Mouse (Mus musculus) neural tube, embryonic 13.5 days (tissue): ENCODE results near the gene Snupn. TPM values are rescaled to one million over a fixed set of nuclear protein-coding genes. Genes with fewer than 3 reads are reported as not detected.

ENCODE experiments used
- ATAC-seq: fragments of 200-750 bp; cut with Nextera tagmentation; 2 replicates; pipeline ENCODE4 v1.8.0; 2017; ENCODE audit warnings: low read depth, mild to moderate bottlenecking, moderate TSS enrichment, moderate library complexity
- H3K27ac ChIP-seq: fragments of 300-500 bp; sonication (generic); replicated peaks from 2 replicates; pipeline ENCODE4 v1.5.1; 2015; ENCODE audit warnings: moderate library complexity, mild to moderate bottlenecking, inconsistent platforms
- H3K27me3 ChIP-seq: fragments of 300-500 bp; sonication (generic); 2 replicates; pipeline ENCODE4 v1.6.1; 2015; ENCODE audit warnings: mild to moderate bottlenecking, inconsistent platforms
- H3K36me3 ChIP-seq: fragments of 300-500 bp; sonication (generic); 2 replicates; pipeline ENCODE4 v1.6.1; 2015; ENCODE audit warnings: mild to moderate bottlenecking, inconsistent platforms
- H3K4me1 ChIP-seq: fragments of 300-500 bp; sonication (generic); replicated peaks from 2 replicates; pipeline ENCODE4 v1.6.1; 2015; ENCODE audit warnings: inconsistent platforms
- H3K4me2 ChIP-seq: fragments of 300-500 bp; sonication (generic); 2 replicates; pipeline ENCODE4 v1.6.1; 2015; ENCODE audit warnings: inconsistent platforms, mild to moderate bottlenecking, moderate library complexity
- H3K4me3 ChIP-seq: fragments of 300-500 bp; sonication (generic); 2 replicates; pipeline ENCODE4 v1.5.1; 2015; ENCODE audit warnings: mild to moderate bottlenecking, inconsistent platforms
- H3K9ac ChIP-seq: fragments of 300-500 bp; sonication (generic); 2 replicates; pipeline ENCODE4 v1.6.1; 2015; ENCODE audit warnings: moderate library complexity, mild to moderate bottlenecking, inconsistent platforms
- H3K9me3 ChIP-seq: fragments of 300-500 bp; sonication (generic); 2 replicates; pipeline ENCODE4 v1.6.1; 2016; ENCODE audit warnings: inconsistent platforms
- WGBS: fragments of 180-500 bp; shearing (Covaris S2); methylation state at CpG from one replicate; pipeline ENCODE4 v1.1.7; 2015; 5-methylcytosine and 5-hydroxymethylcytosine counted together
- polyA plus RNA-seq: library from polyadenylated mRNA; unstranded; fragments of >200 nt; fragmentation: Nextera tagmentation; extraction: Ambion mirVana; gene quantifications from 2 replicates; pipeline ENCODE4 v1.2.1, GENCODE M21; 2015

Gene Snupn
- polyA plus RNA-seq, 1 experiment from 2014 or later, result 28.7 TPM

- 97% methylated on average over 1 of the region's 1 CpGs for WGBS
- Histone ChIP-seq H3K4me1 (no peaks in the 10 kb centered on the region), H3K27ac (no peak overlapping the region), H3K27me3 (no peaks in the 10 kb centered on the region), H3K9me3 (0 out of 2 replicates have a peak, but pooled peaks cover 2% of the 10 kb centered on the region), H3K4me2 (no peak overlapping the region), H3K4me3 (no peak overlapping the region), H3K9ac (no peak overlapping the region), H3K36me3 (peaks cover 74% of the 10 kb centered on the region)
- ATAC-seq, result no peak
Measured at GRCm38 (mm10) chr9:57031756-57032155, 81.1 kb downstream of the Snupn start.

Other genes with a start within 250 kb of the Snupn start
- gene Lingo1, start 154.4 kb upstream of the Snupn start, polyA plus RNA-seq, result 55.7 and 59.4 TPM in 2 replicates
- gene Odf3l1, start 86.2 kb upstream of the Snupn start, polyA plus RNA-seq, result 0.28 TPM in 1 of 2 replicates, not detected in the other
- 6.0 and 6.5 TPM in 2 replicates for gene Cspg4, start 85.8 kb upstream of the Snupn start, polyA plus RNA-seq
- 2.9 TPM in 2 replicates for gene Snx33, start 22.5 kb upstream of the Snupn start, polyA plus RNA-seq
- 80.2 and 85.5 TPM in 2 replicates for gene Imp3, start 13.4 kb upstream of the Snupn start, polyA plus RNA-seq
- 24.4 and 25.3 TPM in 2 replicates for gene Ptpn9, start 44.0 kb downstream of the Snupn start, polyA plus RNA-seq
- gene Sin3a, start 121.2 kb downstream of the Snupn start, polyA plus RNA-seq, result 23.0 and 28.1 TPM in 2 replicates
- gene Man2c1, start 179.8 kb downstream of the Snupn start, polyA plus RNA-seq, result 55.8 and 77.2 TPM in 2 replicates
- gene Neil1, start 197.4 kb downstream of the Snupn start, polyA plus RNA-seq, result 8.5 and 9.8 TPM in 2 replicates
- gene Commd4, start 207.5 kb downstream of the Snupn start, polyA plus RNA-seq, result 140 and 156 TPM in 2 replicates